Mouse (Mus musculus) midbrain, embryonic 11.5 days (tissue): ENCODE results near the gene Hist1h2bj. TPM values are rescaled to one million over a fixed set of nuclear protein-coding genes. Genes with fewer than 3 reads are reported as not detected.
A peak's percentile ranks its signal among the peaks of the same experiment; 100 is the strongest.
"Not testable (repeated sequence)": the region's sequence is repeated elsewhere in the genome, so short reads cannot be mapped to it uniquely, and the experiment has no call there.

Experiments used
- ATAC-seq: fragments of 200-750 bp; cut with Nextera tagmentation; 2 replicates; pipeline ENCODE4 v1.8.0; 2017; ENCODE audit warnings: moderate TSS enrichment, moderate library complexity; ENCODE audit not compliant: low FRiP score
- DNase-seq: peaks from one replicate; pipeline ENCODE4 v3.0.0; 2015; ENCODE audit warnings: low spot score; ENCODE audit errors: missing footprints
- H3K27ac ChIP-seq: fragments of 300-500 bp; sonication (generic); 2 replicates; pipeline ENCODE4 v1.5.1; 2014; ENCODE audit warnings: low read depth, low read length
- H3K27me3 ChIP-seq: fragments of 300-500 bp; sonication (generic); 2 replicates; pipeline ENCODE4 v1.6.1; 2014; ENCODE audit warnings: mild to moderate bottlenecking, low read length, moderate library complexity, mixed read lengths; ENCODE audit not compliant: control insufficient read depth, insufficient read depth
- H3K36me3 ChIP-seq: fragments of 300-500 bp; sonication (generic); 2 replicates; pipeline ENCODE4 v1.6.1; 2014; ENCODE audit warnings: mild to moderate bottlenecking, low read length, moderate library complexity, mixed read lengths; ENCODE audit not compliant: control insufficient read depth, insufficient read depth
- H3K4me1 ChIP-seq: fragments of 300-500 bp; sonication (generic); 2 replicates; pipeline ENCODE4 v1.6.1; 2014; ENCODE audit warnings: low read length; ENCODE audit not compliant: control insufficient read depth, insufficient read depth
- H3K4me2 ChIP-seq: fragments of 300-500 bp; sonication (generic); 2 replicates; pipeline ENCODE4 v1.6.1; 2014; ENCODE audit warnings: mild to moderate bottlenecking, moderate library complexity
- H3K4me3 ChIP-seq: fragments of 300-500 bp; sonication (generic); 2 replicates; pipeline ENCODE4 v1.5.1; 2014; ENCODE audit warnings: low read depth, low read length
- H3K9ac ChIP-seq: fragments of 300-500 bp; sonication (generic); 2 replicates; pipeline ENCODE4 v1.6.1; 2014; ENCODE audit warnings: low read length
- H3K9me3 ChIP-seq: fragments of 300-500 bp; sonication (generic); 2 replicates; pipeline ENCODE4 v1.6.1; 2016; ENCODE audit warnings: low read length; ENCODE audit not compliant: control insufficient read depth
- WGBS: fragments of 180-500 bp; shearing (Covaris S2); extraction: QIAGEN DNeasy Blood & Tissue Kit; methylation state at CpG from one replicate; pipeline ENCODE4 v1.1.7; 2014; 5-methylcytosine and 5-hydroxymethylcytosine counted together
- polyA plus RNA-seq: library from polyadenylated mRNA; unstranded; fragments of >200 nt; fragmentation: Nextera tagmentation; extraction: Ambion mirVana; gene quantifications from 2 replicates; pipeline ENCODE4 v1.2.1, GENCODE M21; 2014

Hist1h2bj gene
- polyA plus RNA-seq, 1 experiment from 2014 or later: 9.9 TPM

- H3K9me3 ChIP-seq: no peaks in the 10 kb centered on the region
- 3% methylated on average over 18 of the region's 23 CpGs for WGBS
- ATAC-seq (peak; percentile 2; the same call in 1 of the 2 replicates), DNase-seq (peak; percentile 97)
- H3K4me2 ChIP-seq: peak overlapping the region; percentile 68
- no peaks in the 10 kb centered on the region for H3K36me3 ChIP-seq
- H3K4me3 ChIP-seq: peak overlapping the region; percentile 36
- H3K4me1 ChIP-seq: peaks cover 14% of the 10 kb centered on the region
- peak overlapping the region; percentile 73 for H3K9ac ChIP-seq
- no peaks in the 10 kb centered on the region for H3K27me3 ChIP-seq
- peak overlapping the region; percentile 93 for H3K27ac ChIP-seq
Observed at GRCm38 (mm10) chr13:22036149-22036956, 6.7 kb upstream of the Hist1h2bj start.

- H3K9ac ChIP-seq: peak overlapping the region; percentile 73; the same call in 1 of the 2 replicates
- no peak for ATAC-seq
- peak overlapping the region; percentile 93 for H3K27ac ChIP-seq
- no peaks in the 10 kb centered on the region for H3K36me3 ChIP-seq
- peak; percentile 87 for DNase-seq
- peaks cover 14% of the 10 kb centered on the region for H3K4me1 ChIP-seq
- 62% methylated on average over 3 of the region's 3 CpGs for WGBS
- peak overlapping the region; percentile 68 for H3K4me2 ChIP-seq
- peak overlapping the region; percentile 36; the same call in 1 of the 2 replicates for H3K4me3 ChIP-seq
- no peaks in the 10 kb centered on the region for H3K9me3 ChIP-seq
- no peaks in the 10 kb centered on the region for H3K27me3 ChIP-seq
Observed at GRCm38 (mm10) chr13:22036986-22037385, 6.0 kb upstream of the Hist1h2bj start.

- ATAC-seq (no peak), DNase-seq (peak; percentile 82)
- no peaks in the 10 kb centered on the region for H3K9me3 ChIP-seq
- H3K4me3 ChIP-seq: no peak overlapping the region
- H3K36me3 ChIP-seq: no peaks in the 10 kb centered on the region
- 0 out of 2 replicates have a peak overlapping the region, but pooled peaks have one; percentile 51 for H3K27ac ChIP-seq
- no peak overlapping the region; the same call in 1 of the 2 replicates for H3K9ac ChIP-seq
- peak overlapping the region; percentile 6; the same call in 1 of the 2 replicates for H3K4me2 ChIP-seq
- 77% methylated on average over 2 of the region's 2 CpGs for WGBS
- peaks cover 16% of the 10 kb centered on the region for H3K4me1 ChIP-seq
- H3K27me3 ChIP-seq: no peaks in the 10 kb centered on the region
Observed at GRCm38 (mm10) chr13:22037415-22037814, 5.6 kb upstream of the Hist1h2bj start.

- Histone ChIP-seq H3K4me1 (peaks cover 16% of the 10 kb centered on the region), H3K4me2 (no peak overlapping the region; the same call in 1 of the 2 replicates), H3K36me3 (no peaks in the 10 kb centered on the region), H3K9me3 (no peaks in the 10 kb centered on the region), H3K9ac (no peak overlapping the region; the same call in 1 of the 2 replicates), H3K4me3 (no peak overlapping the region), H3K27ac (no peak overlapping the region; the same call in 1 of the 2 replicates), H3K27me3 (no peaks in the 10 kb centered on the region)
- WGBS: 68% methylated on average over 5 of the region's 5 CpGs
- ATAC-seq (no peak), DNase-seq (no peak)
Observed at GRCm38 (mm10) chr13:22039364-22039763, 3.6 kb upstream of the Hist1h2bj start.

- peak overlapping the region; percentile 88 for H3K27ac ChIP-seq
- 15% methylated on average over 2 of the region's 2 CpGs for WGBS
- H3K36me3 ChIP-seq: no peaks in the 10 kb centered on the region
- H3K9ac ChIP-seq: peak overlapping the region; percentile 63
- no peaks in the 10 kb centered on the region for H3K9me3 ChIP-seq
- peak; percentile 94 for DNase-seq
- peaks cover 12% of the 10 kb centered on the region for H3K4me1 ChIP-seq
- ATAC-seq: no peak
- no peaks in the 10 kb centered on the region for H3K27me3 ChIP-seq
- H3K4me2 ChIP-seq: peak overlapping the region; percentile 66
- H3K4me3 ChIP-seq: peak overlapping the region; percentile 37
Observed at GRCm38 (mm10) chr13:22039951-22040463, 3.0 kb upstream of the Hist1h2bj start.

- WGBS: under 1% methylated on average over 20 of the region's 24 CpGs
Observed at GRCm38 (mm10) chr13:22040464-22041141, 2.4 kb upstream of the Hist1h2bj start.

GRCm38 (mm10) chr13:22041142-22041536 is 1.9 kb upstream of the Hist1h2bj start, which contains the start of gene Hist1h4i:
TSS of gene Hist1h4i (minus strand) at chr13:22041362.
- Histone ChIP-seq H3K4me3 (peak within 1 kb of the TSS; percentile 37), H3K27ac (peak within 1 kb of the TSS; percentile 88), H3K4me1 (peaks cover 11% of the 10 kb centered on the region), H3K4me2 (peak within 1 kb of the TSS; percentile 66), H3K9ac (peak within 1 kb of the TSS; percentile 63)
- H3K9me3 ChIP-seq, H3K36me3 ChIP-seq, H3K27me3 ChIP-seq: not testable (repeated sequence)
- DNase-seq: peak; percentile 100
- ATAC-seq: peak; percentile 61
- 0% methylated on average over 23 of the region's 27 CpGs for WGBS

More at GRCm38 (mm10) chr13:22040464-22041141, 2.4 kb upstream of the Hist1h2bj start:
- ATAC-seq (peak; percentile 19), DNase-seq (peak; percentile 96)
- peaks cover 12% of the 10 kb centered on the region for H3K4me1 ChIP-seq
- H3K9me3 ChIP-seq: no peaks in the 10 kb centered on the region
- no peaks in the 10 kb centered on the region for H3K36me3 ChIP-seq
- no peaks in the 10 kb centered on the region for H3K27me3 ChIP-seq
- peak overlapping the region; percentile 88 for H3K27ac ChIP-seq
- H3K4me3 ChIP-seq: peak overlapping the region; percentile 37
- H3K9ac ChIP-seq: peak overlapping the region; percentile 63
- peak overlapping the region; percentile 66 for H3K4me2 ChIP-seq

GRCm38 (mm10) chr13:22041651-22042567 is 1.1 kb upstream of the Hist1h2bj start:
- Histone ChIP-seq H3K36me3 (no peaks in the 10 kb centered on the region), H3K27ac (peak overlapping the region; percentile 88), H3K4me2 (peak overlapping the region; percentile 66), H3K4me1 (peaks cover 4% of the 10 kb centered on the region; the same call in 1 of the 2 replicates), H3K9ac (peak overlapping the region; percentile 57), H3K9me3 (no peaks in the 10 kb centered on the region), H3K27me3 (no peaks in the 10 kb centered on the region), H3K4me3 (peak overlapping the region; percentile 29)
- peak; percentile 93 for DNase-seq
- no peak for ATAC-seq
- 2% methylated on average over 13 of the region's 13 CpGs for WGBS
